Mouse (Mus musculus) spleen, adult 2 months (tissue): ENCODE measurements at regions not wholly inside any gene's neighbourhood (a gene's known extent, or its start where the extent isn't known, plus 50 kb on each side); places are given as distances from the start of the nearest gene placed in this dataset.

ENCODE experiments used
- CTCF ChIP-seq: fragments of 200-500 bp; IDR thresholded peaks from 2 replicates; pipeline ENCODE4 v1.5.1; 2011; ENCODE audit warnings: mild to moderate bottlenecking, inconsistent platforms; ENCODE audit not compliant: insufficient read depth, insufficient read length, insufficient replicate concordance; ENCODE audit errors: extremely low read depth
- POLR2A ChIP-seq: fragments of 200-500 bp; IDR thresholded peaks from 2 replicates; pipeline ENCODE4 v1.6.1; 2011; ENCODE audit warnings: low read depth, low read length, inconsistent platforms

DNA sequence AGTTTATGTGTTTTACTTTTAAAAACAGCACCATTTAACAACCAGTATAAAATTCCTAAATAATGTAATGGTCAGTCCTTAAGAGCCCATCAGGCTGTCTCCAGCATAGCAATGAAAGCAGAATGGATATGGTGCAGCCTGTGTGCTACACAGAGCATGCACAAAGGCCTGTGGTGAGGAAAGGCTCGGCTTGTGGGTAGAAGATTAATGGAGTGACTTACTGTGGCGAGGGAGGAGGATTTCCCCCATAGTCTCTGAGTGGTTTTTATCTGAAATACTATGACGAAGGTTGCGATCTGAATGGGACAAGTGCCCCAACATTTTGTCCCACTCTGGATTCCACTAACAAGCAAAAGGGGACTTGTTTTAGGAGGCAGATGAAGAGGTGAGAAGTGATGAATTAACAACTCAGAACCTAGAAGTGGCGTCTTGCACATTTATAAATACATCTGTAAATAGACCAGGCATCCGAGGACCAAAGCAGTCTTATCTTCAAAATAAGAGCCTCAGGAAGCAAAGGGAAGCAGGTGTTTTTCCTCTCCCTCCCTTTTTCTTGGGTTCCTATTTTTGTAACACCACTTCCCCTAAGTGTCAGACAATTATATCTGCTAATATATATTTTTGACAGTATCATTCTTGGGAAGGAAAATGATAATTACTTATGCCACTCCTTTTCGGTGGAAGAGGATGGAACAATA, 55.9 kb upstream of the Clnk start:
- no peak for TF ChIP-seq CTCF
- TF ChIP-seq POLR2A: no peak
